Mouse (Mus musculus) R1 (cell line): Measurements from ENCODE around the gene Pappa.

ENCODE experiments used
- DNase-seq: peaks from one replicate; pipeline ENCODE4 v3.0.0-alpha.2; 2018; ENCODE audit warnings: low read depth, low spot score

Pappa gene

DNA sequence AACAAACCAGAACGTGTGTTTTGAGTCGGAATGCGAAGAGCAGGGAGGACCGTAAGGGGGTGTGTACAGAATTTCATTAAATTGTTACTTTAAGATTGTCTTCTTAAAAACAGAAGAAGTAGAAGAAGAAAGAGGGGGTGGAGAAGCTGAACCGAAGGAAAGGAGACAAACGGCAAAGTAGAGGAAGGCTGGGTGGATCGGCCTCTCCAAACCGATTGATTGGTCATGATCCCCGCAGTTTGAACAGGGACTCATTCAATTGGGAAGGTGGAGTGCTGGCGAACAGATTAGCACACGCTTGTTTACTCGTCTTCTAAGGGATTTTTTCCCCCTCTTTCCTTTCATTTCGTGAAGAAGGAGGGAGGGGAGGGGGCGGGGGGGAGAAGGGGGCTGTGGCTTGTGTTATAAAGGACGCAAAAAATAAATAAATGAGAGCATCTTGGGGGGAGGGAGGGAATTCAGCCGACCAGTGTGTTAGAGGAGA is at the start of gene Pappa:
TSS of gene Pappa (plus strand) at position 434 of the 484 bp plus-strand sequence.
- peak; percentile 8 for DNase-seq

DNA sequence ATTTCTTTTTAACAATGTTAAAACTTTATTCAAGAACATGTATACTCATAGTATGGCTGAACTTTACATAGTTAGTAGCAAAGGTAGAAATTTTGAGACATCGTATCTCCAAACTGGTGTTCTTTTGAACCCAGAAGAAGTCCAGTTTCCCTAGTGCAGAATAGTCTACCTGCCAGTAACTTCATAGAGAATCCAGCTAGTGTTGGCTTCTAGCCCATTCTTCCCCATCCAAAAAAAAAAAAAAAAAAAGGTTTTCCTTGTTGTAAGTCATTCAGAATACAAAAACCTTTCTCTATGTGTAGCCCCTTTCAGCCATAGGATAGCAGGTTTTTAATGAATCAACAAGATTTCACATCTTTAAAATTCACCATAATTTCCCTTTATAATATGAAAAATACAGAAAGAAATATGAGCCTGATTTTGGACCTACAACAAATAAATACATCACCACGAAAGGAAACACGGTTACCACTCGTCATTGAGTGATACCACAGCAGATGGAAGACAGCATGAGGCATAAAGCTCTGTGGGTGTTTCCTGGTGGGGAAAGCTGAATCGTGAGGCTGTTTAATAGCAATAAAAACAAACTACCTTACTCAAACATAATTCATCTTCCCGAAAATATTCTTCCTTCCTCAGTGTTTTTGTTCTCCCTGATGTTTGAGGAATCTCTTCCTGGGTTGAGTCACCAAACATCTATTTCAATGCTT is 45.9 kb upstream of the Pappa start:
- no peak for DNase-seq

- no peak for DNase-seq
These were observed 37.1 kb upstream of the Pappa start for GRCm38 (mm10) chr4:65086864-65087263.

DNA sequence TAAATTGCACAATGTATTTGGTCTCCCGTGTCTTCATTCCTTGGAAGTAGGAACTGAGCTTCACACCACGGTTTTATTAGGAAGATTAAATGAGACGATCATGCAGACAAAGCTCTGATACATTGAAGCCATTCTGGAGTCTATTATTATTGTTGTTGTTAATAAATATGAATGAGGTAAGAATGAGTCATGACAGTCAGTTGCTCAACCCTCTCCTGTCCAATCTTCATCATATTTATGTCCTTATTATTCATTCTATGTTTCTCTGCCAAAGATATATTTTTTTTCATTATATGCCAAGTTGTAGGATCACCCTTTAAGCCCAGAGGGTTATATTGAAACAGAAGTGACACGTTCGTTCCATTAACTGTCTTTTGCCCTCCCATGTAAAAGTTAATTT is 36.4 kb upstream of the Pappa start:
- DNase-seq: no peak

DNA sequence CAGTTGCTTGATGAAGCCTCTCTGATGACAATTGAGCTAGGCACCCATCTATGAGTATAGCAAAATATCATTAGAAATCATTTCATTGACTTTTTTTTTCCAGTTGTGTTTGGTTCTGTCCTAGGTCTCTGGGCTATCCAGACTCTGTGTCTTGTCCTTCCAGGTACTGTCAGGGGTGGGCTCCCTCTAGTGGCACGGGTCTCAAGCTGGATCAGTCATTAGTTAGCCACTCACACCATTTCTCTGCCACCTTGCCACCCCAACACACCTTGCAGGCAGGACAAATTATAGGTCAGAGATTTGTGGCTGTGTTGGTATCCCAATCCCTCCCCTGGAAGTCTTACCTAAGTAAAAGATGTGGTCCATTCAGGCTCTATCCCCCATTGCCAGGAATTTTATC is 31.8 kb upstream of the Pappa start:
- DNase-seq: peak; percentile 21

- DNase-seq: no peak
These were observed 3.6 kb upstream of the Pappa start for GRCm38 (mm10) chr4:65120329-65120728.

DNA sequence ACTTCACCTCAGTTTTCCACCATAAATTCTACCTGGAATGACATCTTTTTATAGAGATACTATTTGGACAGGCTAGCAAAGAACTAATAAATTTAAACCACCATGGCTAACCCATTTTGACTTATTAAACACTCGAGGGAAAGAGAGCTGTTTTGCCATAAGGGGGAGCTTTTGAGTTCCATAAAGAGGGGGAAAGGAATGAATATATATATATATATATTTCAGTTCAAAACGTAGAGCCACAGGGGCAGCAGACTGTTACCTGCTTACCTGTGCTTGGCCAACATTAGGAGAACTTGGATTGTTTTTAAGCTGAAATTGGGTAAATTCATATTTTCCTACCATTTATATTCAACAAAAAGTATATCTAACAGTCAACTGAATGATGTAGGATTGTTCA is 1.1 kb upstream of the Pappa start:
- DNase-seq: no peak

- peak; percentile 18 for DNase-seq
These were observed 586 bp downstream of the Pappa start for GRCm38 (mm10) chr4:65124369-65125151.

DNA sequence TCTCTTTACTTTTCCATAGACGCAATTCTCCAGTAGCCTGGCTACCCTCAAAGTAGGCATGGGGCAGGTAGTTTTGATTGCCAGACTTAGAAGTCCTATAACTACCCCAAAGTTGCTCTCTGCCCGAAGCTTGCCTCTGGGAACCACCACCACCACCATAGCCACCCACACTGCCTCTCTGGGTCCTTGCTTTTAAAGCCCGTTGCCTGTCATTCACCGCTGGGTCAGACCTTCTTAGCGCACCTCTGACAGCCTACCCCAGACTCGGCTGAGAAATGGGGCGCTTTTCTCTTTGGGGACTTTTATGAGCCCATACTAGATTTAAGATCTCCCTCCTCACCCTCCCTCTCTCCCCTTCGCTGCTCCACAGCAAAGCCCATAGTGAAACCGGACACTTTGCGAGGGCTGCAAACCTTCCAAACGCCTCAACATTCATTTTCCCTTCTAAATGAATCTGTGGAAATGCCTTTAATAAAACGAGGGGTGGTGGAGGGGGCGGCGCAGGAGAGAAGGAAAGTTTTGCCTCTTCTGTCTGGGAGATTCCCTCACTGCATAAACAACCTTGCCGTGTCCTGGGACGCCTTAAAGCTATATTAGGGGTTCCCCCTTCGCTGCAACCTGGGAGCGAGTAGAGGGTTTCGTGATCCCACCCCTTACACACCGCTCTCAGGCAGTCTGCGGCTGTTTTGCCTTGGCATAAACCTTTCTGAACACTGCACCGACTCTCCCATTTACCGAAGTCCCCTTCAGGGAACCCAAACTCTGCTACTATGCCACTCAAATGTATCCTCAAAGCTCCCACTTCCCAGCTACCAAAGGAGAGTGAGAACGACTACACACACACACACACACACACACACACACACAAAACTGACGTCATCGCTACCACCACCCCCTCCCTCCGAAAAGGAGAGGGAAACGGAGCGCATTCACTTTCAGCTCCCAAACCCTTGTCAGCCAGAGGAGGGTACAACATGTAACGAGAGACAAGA is 1.7 kb downstream of the Pappa start:
- DNase-seq: peak; percentile 14

GRCm38 (mm10) chr4:65126451-65127290 is 2.7 kb downstream of the Pappa start:
- no peak for DNase-seq

GRCm38 (mm10) chr4:65127291-65127590 is 3.3 kb downstream of the Pappa start:
- DNase-seq: no peak

GRCm38 (mm10) chr4:65132657-65133056 is 8.7 kb downstream of the Pappa start:
- no peak for DNase-seq

GRCm38 (mm10) chr4:65134358-65134757 is 10.4 kb downstream of the Pappa start:
- no peak for DNase-seq

- no peak for DNase-seq
These were observed 11.1 kb downstream of the Pappa start for GRCm38 (mm10) chr4:65135109-65135508.

GRCm38 (mm10) chr4:65136541-65136940 is 12.6 kb downstream of the Pappa start:
- no peak for DNase-seq

- no peak for DNase-seq
These were observed 23.0 kb downstream of the Pappa start for GRCm38 (mm10) chr4:65146936-65147335.

DNA sequence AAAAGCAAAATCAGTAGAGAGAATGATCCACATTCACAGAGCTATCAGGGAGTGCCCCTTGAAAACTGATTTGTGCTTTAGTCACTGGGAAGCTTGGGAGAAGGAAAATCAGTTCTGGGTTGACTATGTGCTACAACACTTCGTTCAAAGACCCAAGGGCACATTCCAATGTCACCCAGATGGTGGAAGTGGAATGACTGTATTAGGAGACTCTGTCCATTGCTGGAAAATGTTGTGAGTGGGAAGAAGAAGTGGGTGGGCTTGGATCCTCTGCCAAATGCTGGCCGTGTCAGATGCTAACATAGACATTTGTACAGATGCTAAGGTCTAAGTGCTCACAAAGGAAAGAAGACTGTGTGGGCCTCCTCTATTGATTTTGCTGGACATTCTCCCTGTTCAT is 29.6 kb downstream of the Pappa start:
- no peak for DNase-seq

DNA sequence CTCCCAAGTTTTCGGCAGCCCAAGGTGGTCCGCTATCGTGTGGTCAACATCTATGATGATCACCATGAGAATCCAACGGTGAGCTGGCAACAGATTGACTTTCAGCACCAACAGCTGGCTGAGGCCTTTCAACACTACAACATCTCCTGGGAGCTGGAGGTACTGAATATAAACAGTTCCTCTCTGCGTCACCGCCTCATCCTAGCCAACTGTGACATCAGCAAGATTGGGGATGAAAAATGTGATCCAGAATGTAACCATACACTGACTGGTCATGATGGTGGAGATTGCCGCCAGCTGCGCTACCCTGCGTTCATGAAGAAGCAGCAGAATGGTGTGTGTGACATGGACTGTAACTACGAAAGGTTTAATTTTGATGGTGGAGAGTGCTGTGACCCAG is 32.3 kb downstream of the Pappa start:
- DNase-seq: no peak

GRCm38 (mm10) chr4:65158651-65159050 is 34.7 kb downstream of the Pappa start:
- no peak for DNase-seq

- no peak for DNase-seq
These were observed 35.5 kb downstream of the Pappa start for GRCm38 (mm10) chr4:65159481-65159880.

- no peak for DNase-seq
These were observed 39.7 kb downstream of the Pappa start for GRCm38 (mm10) chr4:65163698-65164097.
